Mouse (Mus musculus): ENCODE results near the gene Arhgap31.
"Not testable (repeated sequence)": the region's sequence is repeated elsewhere in the genome, so short reads cannot be mapped to it uniquely, and the experiment has no call there.

Gene Arhgap31

DNA sequence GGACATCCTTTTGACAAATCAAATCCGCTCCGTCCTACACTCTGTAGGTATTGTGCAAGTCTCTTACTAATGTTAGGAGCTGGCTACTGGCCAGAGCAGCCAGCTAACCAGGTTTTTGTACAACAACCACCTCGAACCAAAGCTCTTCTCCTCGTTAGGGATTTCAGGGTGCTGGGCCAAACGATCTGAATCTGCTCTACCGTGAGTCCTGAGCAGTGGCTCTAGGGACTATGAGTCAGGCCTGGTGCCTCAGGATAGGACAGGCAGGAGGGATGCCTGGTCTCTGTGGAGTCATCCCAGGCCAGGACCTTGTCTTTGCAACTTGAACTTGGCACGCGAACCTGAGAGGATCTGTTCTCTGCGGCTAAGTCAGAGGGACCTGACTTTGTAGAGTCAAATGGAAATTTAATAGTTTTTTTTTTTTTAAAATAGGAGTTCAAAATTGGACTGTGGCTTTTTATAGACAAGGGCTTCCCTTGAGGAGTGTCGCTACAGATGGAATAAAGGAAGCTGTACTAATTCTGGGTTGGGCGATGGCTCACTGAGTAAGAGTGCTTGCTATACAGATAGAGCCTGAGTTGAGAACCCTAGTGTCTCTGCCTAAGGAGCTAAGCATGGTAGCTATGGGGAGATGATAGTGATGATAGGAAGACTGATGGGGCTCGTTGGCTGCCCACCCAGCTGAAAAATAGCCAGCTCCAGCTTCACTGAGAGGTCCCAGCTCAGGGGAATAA lies 24.4 kb downstream of the Arhgap31 start:
- DNase-seq (ENCODE audit: low spot score): no peak

DNA sequence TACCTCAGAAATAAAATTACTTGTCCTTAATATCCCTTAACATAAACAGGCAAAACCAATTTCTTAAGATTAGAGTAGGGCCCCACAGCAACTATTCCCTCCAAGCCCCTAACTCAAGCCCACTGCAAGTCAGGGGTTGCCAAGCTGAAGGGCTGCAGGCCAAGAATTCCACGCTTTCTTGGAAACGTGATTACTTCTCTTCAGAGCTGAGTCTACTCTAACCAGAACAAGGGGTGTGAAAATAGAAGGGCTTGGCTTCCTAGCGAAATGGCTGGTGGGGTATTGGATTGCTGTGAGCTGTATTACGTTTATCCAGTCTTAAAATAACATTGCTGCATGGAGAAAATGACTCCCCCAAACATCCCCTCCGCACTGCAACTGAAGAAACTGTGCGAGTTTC lies 25.4 kb downstream of the Arhgap31 start:
- no peak for DNase-seq (ENCODE audit: low spot score)

- DNase-seq (ENCODE audit: low spot score): no peak
Measured at GRCm38 (mm10) chr16:38683094-38683493, 30.0 kb downstream of the Arhgap31 start.

- no peak for DNase-seq (ENCODE audit: low spot score)
Measured at GRCm38 (mm10) chr16:38681313-38681712, 31.8 kb downstream of the Arhgap31 start.

DNA sequence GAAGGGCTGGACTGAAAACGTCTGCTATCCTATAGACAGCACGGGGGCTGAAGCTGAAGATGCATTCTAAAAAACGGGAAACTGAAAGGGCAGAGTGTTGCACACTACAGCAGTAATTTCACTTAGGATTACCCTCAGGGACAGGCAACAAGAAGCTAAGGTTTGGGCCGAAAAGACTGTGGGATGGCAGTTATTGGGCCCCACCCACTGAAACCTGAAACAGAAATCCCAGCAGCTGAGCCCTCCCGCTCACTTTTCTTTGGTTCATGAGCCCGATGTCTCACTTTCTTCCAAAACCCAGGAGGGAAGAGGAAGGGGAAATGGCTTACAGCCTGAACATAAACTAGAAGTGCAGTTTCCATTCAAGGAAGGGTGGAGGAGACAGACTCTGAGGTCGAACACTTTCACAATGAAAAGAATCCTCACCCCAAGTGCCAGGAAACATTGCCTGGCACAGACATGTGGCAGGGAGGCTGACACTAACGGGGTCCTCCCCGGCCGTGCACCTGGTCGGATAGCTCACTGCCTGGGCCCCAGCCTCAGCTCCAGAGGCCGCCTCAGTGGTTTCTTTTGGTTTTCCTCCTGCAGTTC lies 33.5 kb downstream of the Arhgap31 start:
- DNase-seq (ENCODE audit: low spot score): no peak

DNA sequence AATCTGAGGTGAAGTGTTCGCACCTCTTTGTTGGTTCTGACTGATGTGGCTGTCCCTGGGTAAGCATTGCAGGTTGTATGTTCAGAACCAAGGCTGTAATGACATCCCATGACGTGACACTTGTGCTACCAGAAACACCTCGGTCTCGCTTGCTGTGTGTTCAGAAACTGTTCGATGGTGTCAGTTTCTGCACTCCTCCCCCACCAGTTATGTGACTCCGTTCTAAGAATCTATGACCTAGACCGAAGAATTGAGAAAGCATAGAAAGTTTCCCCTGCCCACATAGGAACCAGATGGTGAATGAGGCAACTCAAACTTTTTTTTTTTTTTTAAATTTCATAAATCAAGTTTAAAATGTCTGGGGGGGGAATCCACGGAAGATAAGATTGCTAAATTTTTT lies 34.2 kb downstream of the Arhgap31 start:
- DNase-seq (ENCODE audit: low spot score): no peak

GRCm38 (mm10) chr16:38677941-38678340 lies 35.1 kb downstream of the Arhgap31 start:
- DNase-seq (ENCODE audit: low spot score): not testable (repeated sequence)

- no peak for DNase-seq (ENCODE audit: low spot score)
Measured at GRCm38 (mm10) chr16:38677171-38677570, 35.9 kb downstream of the Arhgap31 start.

- no peak for DNase-seq (ENCODE audit: low spot score)
Measured at GRCm38 (mm10) chr16:38676647-38677046, 36.4 kb downstream of the Arhgap31 start.

GRCm38 (mm10) chr16:38675600-38676335 lies 37.3 kb downstream of the Arhgap31 start:
- DNase-seq (ENCODE audit: low spot score): no peak

DNA sequence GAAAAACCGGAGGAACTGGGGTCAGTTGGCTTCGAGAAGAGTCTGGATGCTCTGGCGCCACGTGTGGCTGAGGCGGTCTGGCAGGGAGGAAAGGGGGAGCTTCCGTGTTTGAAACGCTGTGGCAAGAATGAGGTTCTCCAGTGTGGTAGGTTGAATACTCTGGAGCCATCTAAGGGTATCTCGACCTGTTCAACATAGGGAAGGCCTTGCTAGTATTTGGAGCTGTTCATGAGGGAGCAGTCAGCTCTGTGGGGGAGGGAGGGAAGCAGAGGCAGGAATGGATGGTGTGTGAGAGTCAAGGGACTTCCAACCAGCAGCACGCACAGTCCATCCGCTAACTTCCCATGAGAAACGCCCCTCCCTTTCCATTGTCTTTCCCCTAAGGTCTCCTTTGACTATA lies 38.2 kb downstream of the Arhgap31 start:
- no peak for DNase-seq (ENCODE audit: low spot score)

DNA sequence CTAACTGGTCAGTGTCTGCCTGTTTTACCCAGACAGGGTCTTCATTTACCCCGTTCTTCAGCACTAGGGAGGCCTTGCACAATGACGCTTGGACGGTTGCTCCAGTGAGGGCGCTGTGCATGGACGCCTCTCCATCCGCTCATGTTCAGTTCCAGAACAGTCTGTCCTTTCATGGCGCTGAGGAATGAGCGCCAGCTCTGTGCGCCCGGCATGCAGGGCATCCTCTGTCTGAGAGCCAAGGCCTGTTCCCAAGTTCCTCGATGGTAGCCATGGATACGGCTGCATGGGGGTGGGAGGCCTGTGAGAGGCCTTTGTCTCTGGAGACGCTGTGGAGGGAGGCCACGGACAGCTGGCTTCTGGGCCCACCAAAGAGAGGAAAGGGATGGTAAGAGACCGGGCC lies 39.6 kb downstream of the Arhgap31 start:
- DNase-seq (ENCODE audit: low spot score): no peak

DNA sequence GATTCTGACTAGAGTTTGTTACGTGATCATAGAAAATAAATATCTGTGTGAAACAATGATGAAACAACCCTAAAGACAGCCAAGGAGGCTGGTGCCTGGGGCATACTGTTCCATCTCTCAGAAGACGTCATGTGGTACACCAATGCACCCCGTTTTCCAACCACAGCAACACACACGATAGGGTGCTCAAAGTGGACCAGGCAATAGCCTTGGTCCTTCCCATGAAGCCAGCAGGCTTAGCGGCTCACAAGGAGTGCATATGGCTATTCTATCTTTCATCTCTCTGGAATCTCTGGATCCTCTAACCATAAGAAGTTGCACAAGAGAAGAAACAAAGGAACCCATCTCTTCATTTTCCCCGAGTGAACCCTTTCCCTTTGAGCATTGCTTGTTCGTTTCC lies 40.1 kb downstream of the Arhgap31 start:
- no peak for DNase-seq (ENCODE audit: low spot score)

DNA sequence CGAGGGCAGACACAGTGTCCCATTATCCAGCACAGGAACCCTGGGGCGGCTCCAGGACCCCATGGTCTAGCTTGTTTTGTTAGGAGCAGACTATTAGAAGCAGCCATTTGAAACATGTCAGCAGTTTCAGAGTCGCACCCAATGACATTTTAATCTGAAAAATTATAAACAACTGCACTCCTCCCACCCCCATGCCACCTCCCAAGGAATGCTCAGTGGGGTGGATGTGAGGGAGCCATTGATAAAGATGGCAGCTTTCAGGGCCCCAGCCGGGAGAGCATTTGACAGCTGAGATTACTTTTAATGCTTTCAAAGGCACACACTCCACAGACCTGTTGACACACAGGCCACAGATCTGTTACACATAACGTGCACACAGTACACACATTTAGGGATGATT lies 40.7 kb downstream of the Arhgap31 start:
- DNase-seq (ENCODE audit: low spot score): no peak

DNA sequence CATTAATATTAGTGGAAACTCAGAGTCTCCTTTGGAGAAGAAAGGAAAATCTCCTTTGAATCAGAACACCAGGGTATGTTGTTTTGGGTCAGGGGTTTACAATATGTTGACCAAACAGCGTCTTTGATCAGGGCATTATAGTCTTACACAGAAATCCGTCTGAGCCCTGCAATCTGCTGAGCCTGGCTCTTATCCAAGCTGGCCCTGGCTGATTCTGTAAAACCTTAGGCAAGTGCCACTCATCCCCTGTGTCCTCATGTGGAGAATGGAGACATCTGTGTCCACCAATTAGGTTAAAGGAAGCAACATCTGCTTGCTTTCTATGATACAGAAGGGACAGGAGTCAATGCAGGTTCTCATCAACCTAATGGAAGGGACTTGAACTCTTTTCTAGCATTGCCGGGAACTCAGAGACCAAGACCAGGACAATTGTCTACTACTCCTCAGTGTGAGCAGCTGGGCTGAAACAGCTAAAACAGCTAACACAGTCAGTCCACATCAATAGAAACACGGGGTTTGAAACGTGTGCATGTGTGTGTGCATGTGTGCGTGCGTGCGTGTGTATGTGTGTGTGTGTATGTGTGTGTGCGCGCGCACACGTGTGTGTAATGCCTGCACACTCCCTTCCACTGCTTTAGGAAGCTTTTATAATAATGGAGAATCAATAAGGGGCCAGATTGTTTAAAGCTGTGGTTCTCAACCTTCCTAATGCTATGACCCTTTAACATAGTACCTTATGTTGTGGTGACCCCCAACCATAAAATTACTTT lies 42.3 kb downstream of the Arhgap31 start:
- no peak for DNase-seq (ENCODE audit: low spot score)

DNA sequence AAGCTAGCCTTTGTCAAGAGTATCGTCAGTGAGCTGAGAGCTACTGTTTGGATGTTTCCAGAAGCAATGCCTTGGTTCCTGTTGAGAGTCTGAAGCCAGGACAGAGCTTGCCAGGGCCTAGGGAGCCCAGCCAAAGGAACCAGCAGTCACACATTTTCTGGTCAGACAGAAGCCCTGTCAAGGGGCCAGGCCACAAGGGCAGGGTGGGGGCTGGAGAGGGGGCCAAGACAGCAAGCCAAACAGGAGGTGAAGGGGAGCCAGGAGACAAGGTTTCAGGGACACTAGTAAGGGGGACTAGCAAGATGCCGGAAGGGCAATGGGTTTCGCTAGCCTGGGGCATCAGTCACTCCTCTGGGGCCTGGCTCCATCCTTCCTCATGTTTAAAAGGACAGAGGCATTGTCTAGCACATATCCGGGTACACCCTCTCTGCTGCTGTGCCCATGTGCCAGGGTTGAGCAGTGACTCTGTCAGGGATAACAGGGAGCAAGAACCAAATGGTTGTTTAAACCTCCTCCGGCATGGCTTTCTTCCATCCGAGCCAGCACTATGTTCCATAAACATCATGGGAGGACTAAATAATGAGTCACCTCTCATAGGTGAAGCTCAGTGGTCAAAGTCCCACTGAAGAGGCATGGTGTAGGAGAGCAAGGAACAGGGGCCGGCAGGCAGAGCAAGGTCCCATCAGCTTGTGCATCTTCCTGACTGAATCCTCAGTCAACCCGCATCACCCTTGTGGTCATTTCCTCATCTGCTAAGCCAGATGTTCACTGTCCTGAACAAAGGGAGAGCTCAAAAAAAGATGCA lies 44.0 kb downstream of the Arhgap31 start:
- DNase-seq (ENCODE audit: low spot score): no peak

DNA sequence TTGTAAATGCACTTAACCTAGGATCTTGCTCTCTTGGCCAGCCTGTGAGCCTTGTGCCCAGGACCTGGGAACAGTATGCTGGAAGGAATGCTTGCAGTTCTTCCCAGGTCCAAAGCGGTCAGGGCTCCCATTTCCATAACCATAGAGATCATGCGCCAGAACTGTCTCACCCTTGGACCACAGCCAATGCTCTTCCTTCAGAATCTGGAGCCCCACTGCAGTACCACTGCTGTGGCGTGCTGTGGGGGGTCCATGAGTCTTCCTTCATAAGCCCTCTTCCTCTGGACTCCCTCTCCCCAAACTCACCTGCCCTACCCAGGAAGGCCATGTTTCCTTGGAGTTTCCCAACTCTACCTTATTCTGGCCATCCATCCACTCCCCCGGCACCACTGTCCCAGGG lies 46.6 kb downstream of the Arhgap31 start:
- DNase-seq (ENCODE audit: low spot score): no peak

GRCm38 (mm10) chr16:38666016-38666415 lies 47.1 kb downstream of the Arhgap31 start:
- no peak for DNase-seq (ENCODE audit: low spot score)

DNA sequence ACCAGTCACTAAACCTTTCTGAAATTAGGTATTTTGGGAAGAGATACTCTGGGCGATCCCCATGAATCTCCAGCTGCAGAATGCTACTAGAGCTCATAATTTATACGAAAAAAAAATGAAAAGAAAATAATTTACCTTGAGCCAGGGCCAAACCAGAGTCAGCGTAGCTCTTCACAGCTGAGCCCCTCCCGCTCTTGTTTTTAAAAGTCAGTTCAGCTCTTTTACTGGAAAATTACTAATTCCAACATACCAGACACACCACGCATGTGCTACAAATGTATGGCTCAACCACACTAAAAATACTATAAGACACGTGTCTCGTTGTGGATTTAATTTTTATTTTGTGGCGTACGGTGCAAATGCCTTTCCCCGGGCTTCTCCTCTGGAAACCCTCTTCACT lies 50.5 kb downstream of the Arhgap31 start:
- DNase-seq (ENCODE audit: low spot score): no peak

DNA sequence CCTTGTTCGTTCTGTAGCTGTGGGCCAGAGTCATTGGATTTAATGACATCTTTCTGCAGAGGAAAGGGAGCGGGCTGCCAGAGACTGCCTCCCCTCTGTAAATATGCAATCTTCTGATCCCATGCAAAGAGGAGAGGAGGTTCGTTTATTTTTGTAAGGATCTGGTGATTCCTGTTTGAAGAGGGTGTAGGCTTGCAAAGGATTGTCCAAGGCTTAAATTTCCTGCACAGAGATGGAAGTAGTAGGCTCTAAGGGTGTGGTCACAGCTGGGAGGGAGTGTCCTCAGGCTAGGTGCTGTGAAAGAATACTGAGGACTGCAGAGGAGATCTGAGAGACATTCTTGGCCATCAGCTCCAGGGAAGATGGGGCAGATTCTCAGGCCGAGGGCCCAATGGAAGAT lies 58.8 kb downstream of the Arhgap31 start:
- DNase-seq (ENCODE audit: low spot score): no peak

DNA sequence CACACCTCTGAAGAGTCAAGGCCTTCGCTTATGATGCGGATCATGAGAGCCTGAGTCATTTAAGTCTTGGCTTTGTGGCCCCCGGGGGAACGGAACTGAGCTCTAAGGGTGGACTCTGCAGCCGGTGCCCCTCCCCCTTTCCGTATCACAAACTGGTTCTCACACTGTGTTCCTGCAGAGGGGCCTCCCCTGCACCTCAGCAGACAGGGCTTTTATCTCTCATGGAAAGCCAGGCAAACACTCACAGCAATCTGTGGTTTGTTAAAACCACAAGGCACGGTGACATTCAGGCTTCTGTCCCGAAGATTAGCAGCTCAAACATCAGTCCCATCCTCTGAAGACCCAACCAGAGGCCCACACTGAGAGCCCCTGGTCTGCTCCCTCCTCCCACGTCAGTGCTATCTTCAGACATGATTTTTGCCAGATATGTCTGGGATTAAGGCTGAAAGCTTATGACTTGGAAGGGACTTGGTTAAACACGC lies 59.6 kb downstream of the Arhgap31 start:
- DNase-seq (ENCODE audit: low spot score): peak; percentile 43

DNA sequence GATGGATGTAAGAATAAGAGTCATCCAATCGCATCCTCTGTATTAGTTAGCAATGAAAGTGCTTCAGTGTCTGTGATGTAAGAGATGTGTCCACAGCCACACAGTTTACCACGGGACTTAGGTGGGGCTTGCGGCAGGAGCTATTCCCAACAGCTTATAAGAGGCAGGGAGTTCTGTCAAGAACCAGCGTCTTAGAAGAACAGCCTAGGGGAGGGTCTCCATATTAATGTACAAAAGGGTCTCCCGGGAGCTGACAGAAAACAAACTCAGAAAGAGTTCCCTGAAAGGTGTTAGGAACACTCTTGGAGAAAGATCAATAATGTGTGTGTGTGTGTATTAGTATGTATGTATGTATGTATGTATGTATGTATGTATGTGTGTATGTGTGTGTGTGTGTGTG lies 60.4 kb downstream of the Arhgap31 start:
- no peak for DNase-seq (ENCODE audit: low spot score)
